Mouse (Mus musculus): ENCODE data around the gene Fkbp2. TPM values are rescaled to one million over a fixed set of nuclear protein-coding genes. Genes with fewer than 3 reads are reported as not detected.
A peak's percentile ranks its signal among the peaks of the same experiment; 100 is the strongest.

The Fkbp2 gene
- polyA plus RNA-seq, 2 experiments from 2014 or later = 46.8 to 56.8 TPM

- no peak for ATAC-seq
Measured at GRCm38 (mm10) chr19:6990712-6991111, 10.4 kb upstream of the Fkbp2 start.

GRCm38 (mm10) chr19:6989251-6989650 is 8.9 kb upstream of the Fkbp2 start:
- no peak for ATAC-seq

- ATAC-seq = no peak
Measured at GRCm38 (mm10) chr19:6987904-6988285, 7.6 kb upstream of the Fkbp2 start.

GRCm38 (mm10) chr19:6987061-6987903 is 7.0 kb upstream of the Fkbp2 start, which contains the start of gene Vegfb:
TSS of gene Vegfb (minus strand) at chr19:6987651.
- peak; percentile 74 for ATAC-seq

GRCm38 (mm10) chr19:6985951-6986708 is 5.8 kb upstream of the Fkbp2 start:
- no peak for ATAC-seq

- ATAC-seq = no peak
Measured at GRCm38 (mm10) chr19:6985300-6985699, 5.0 kb upstream of the Fkbp2 start.

- ATAC-seq = no peak
Measured at GRCm38 (mm10) chr19:6983621-6984020, 3.3 kb upstream of the Fkbp2 start.

GRCm38 (mm10) chr19:6981465-6981864 is 1.2 kb upstream of the Fkbp2 start:
- no peak for ATAC-seq

GRCm38 (mm10) chr19:6979486-6980380 is 568 bp downstream of the Fkbp2 start:
- ATAC-seq = peak; percentile 80

- ATAC-seq = no peak
Measured at GRCm38 (mm10) chr19:6979001-6979479, 1.3 kb downstream of the Fkbp2 start.

- no peak for ATAC-seq
Measured at GRCm38 (mm10) chr19:6978639-6978974, 1.7 kb downstream of the Fkbp2 start.

GRCm38 (mm10) chr19:6977759-6978638 is 2.3 kb downstream of the Fkbp2 start:
- ATAC-seq = no peak

GRCm38 (mm10) chr19:6975537-6976521 is 4.5 kb downstream of the Fkbp2 start, which contains the start of gene Plcb3:
TSS of gene Plcb3 (minus strand) at chr19:6976470.
- no peak for ATAC-seq

- peak; percentile 56 for ATAC-seq
Measured at GRCm38 (mm10) chr19:6974211-6975205, 5.8 kb downstream of the Fkbp2 start, which contains the start of gene Ppp1r14b. TSS of gene Ppp1r14b (plus strand) at chr19:6974968.

- ATAC-seq = no peak
Measured at GRCm38 (mm10) chr19:6973581-6974190, 6.6 kb downstream of the Fkbp2 start.

- ATAC-seq = no peak
Measured at GRCm38 (mm10) chr19:6972247-6972917, 7.9 kb downstream of the Fkbp2 start.

- ATAC-seq = no peak
Measured at GRCm38 (mm10) chr19:6971644-6972043, 8.7 kb downstream of the Fkbp2 start.
